Mouse (Mus musculus) myocyte (in vitro differentiated cells): Measurements from ENCODE around the gene Stambpl1. TPM values are rescaled to one million over a fixed set of nuclear protein-coding genes. Genes with fewer than 3 reads are reported as not detected.

Experiments
- H3K27me3 ChIP-seq: one replicate; pipeline ENCODE4 v1.6.1; 2011; ENCODE audit not compliant: control insufficient read depth, insufficient read depth, insufficient read length
- H3K36me3 ChIP-seq: one replicate; pipeline ENCODE4 v1.6.1; 2011; ENCODE audit not compliant: control insufficient read depth, insufficient read depth
- H3K4me2 ChIP-seq: one replicate; pipeline ENCODE4 v1.6.1; 2011; ENCODE audit warnings: low read depth, control low read depth
- H3K4me3 ChIP-seq: one replicate; pipeline ENCODE4 v1.5.1; 2011; ENCODE audit warnings: mild to moderate bottlenecking, control low read depth, moderate library complexity
- H3K79me2 ChIP-seq: one replicate; pipeline ENCODE4 v1.6.1; 2011; ENCODE audit not compliant: control insufficient read depth, insufficient read depth
- H3ac ChIP-seq: one replicate; pipeline ENCODE4 v1.6.1; 2011; ENCODE audit not compliant: control insufficient read depth, insufficient read length
- CEBPB ChIP-seq: IDR thresholded peaks from 2 replicates; pipeline ENCODE4 v1.6.1; 2011; ENCODE audit warnings: mild to moderate bottlenecking, moderate library complexity; ENCODE audit not compliant: poor library complexity, insufficient read depth, severe bottlenecking
- E2F4 ChIP-seq: IDR thresholded peaks from one replicate; pipeline ENCODE4 v1.6.1; 2011; ENCODE audit warnings: mild to moderate bottlenecking, control low read depth, moderate library complexity; ENCODE audit not compliant: insufficient read depth
- MAX ChIP-seq: IDR thresholded peaks from one replicate; pipeline ENCODE4 v1.6.1; 2011; ENCODE audit warnings: low read depth, mild to moderate bottlenecking, control low read depth
- MYOD1 ChIP-seq, 3 experiments: IDR thresholded peaks; one replicate each; pipeline ENCODE4 v1.6.1; 2011; ENCODE audit warnings: control low read depth in 2 of 3, low read depth in 2 of 3, mild to moderate bottlenecking in 2 of 3, moderate library complexity in 1 of 3; ENCODE audit not compliant: insufficient read length in 2 of 3, control insufficient read depth in 1 of 3
- MYOG ChIP-seq, 3 experiments: IDR thresholded peaks; one replicate each; pipeline ENCODE4 v1.6.1; 2011; ENCODE audit warnings: control low read depth in 2 of 3, low read depth in 2 of 3, mild to moderate bottlenecking in 2 of 3; ENCODE audit not compliant: insufficient read length in 2 of 3, control insufficient read depth in 1 of 3, insufficient read depth in 1 of 3
- POLR2A ChIP-seq: IDR thresholded peaks from one replicate; pipeline ENCODE4 v1.6.1; 2011; ENCODE audit warnings: low read depth, mild to moderate bottlenecking, control low read depth, moderate library complexity; ENCODE audit not compliant: insufficient read length
- REST ChIP-seq: IDR thresholded peaks from one replicate; pipeline ENCODE4 v1.6.1; 2011; ENCODE audit warnings: mild to moderate bottlenecking, control low read depth, moderate library complexity; ENCODE audit not compliant: insufficient read depth, insufficient read length
- SRF ChIP-seq: IDR thresholded peaks from one replicate; pipeline ENCODE4 v1.6.1; 2011; ENCODE audit warnings: low read depth; ENCODE audit not compliant: control insufficient read depth, insufficient read length
- TCF12 ChIP-seq: IDR thresholded peaks from one replicate; pipeline ENCODE4 v1.6.1; 2011; ENCODE audit warnings: mild to moderate bottlenecking, control low read depth; ENCODE audit not compliant: poor library complexity, insufficient read depth, severe bottlenecking
- TCF3 ChIP-seq: IDR thresholded peaks from one replicate; pipeline ENCODE4 v1.6.1; 2011; ENCODE audit warnings: low read depth, control low read depth; ENCODE audit not compliant: insufficient read length
- USF1 ChIP-seq: IDR thresholded peaks from one replicate; pipeline ENCODE4 v1.6.1; 2011; ENCODE audit warnings: low read depth, mild to moderate bottlenecking, control low read depth, moderate library complexity
- polyA plus RNA-seq: library from polyadenylated mRNA; unstranded; fragments of >200 nt; fragmentation: generic; extraction: Trizol; gene quantifications from one replicate; pipeline ENCODE4 v1.2.1, GENCODE M21; 2012; ENCODE audit warnings: missing spikeins

Stambpl1 gene
- polyA plus RNA-seq, 1 experiment, result 26.9 TPM

DNA sequence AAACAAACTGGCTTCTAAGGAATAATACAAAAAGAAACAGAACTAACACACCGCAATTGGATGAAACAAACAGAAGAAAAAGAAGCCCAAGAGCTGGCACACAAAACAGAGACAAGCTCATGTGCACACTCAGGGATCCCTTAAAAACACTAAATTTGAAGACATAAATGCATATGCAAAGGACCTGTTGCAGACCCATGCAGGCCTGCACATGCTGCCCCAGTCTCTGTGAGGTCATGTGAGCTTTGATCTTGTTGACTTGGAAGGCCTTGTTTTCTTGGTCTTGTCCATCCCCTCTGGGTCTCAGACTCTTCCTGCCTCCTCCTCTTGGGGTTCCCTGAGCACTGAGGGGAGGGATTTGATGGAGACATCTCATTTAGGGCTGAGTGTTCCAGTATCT is 96.7 kb downstream of the Stambpl1 start:
- Histone ChIP-seq H3K4me3 (no peak overlapping the region), H3K36me3 (no peaks in the 10 kb centered on the region), H3K27me3 (no peaks in the 10 kb centered on the region), H3ac (no peak overlapping the region), H3K4me2 (no peak overlapping the region), H3K79me2 (no peaks in the 10 kb centered on the region)
- TF ChIP-seq E2F4 (no peak), TCF12 (no peak), USF1 (no peak), TCF3 (no peak), MYOG (IDR thresholded peaks at IDR 0.05; ENCODE audit: control insufficient read depth in 1 of 3, insufficient read depth in 1 of 3, insufficient read length in 2 of 3, low read depth in 2 of 3) (no peak), SRF (no peak), MAX (no peak), MYOD1 (IDR thresholded peaks at IDR 0.05; ENCODE audit: control insufficient read depth in 1 of 3, insufficient read length in 2 of 3, low read depth in 2 of 3) (no peak), POLR2A (no peak), CEBPB (no peak), REST (no peak)

Other genes with a start within 250 kb of the Stambpl1 start
- gene Lipf, start 231.0 kb upstream of the Stambpl1 start, polyA plus RNA-seq, result not detected
- not detected for gene Lipk, start 183.9 kb upstream of the Stambpl1 start, polyA plus RNA-seq
- not detected for gene Lipn, start 124.9 kb upstream of the Stambpl1 start, polyA plus RNA-seq
- gene Lipm, start 91.3 kb upstream of the Stambpl1 start, polyA plus RNA-seq, result not detected
- gene Ankrd22, start 26.2 kb upstream of the Stambpl1 start, polyA plus RNA-seq, result 0.06 TPM
- 2,495 TPM for gene Acta2, start 63.4 kb downstream of the Stambpl1 start, polyA plus RNA-seq
- gene Fas, start 98.4 kb downstream of the Stambpl1 start, polyA plus RNA-seq, result 2.8 TPM